Mouse (Mus musculus): Measurements from ENCODE around the gene Nae1. TPM values are rescaled to one million over a fixed set of nuclear protein-coding genes. Genes with fewer than 3 reads are reported as not detected.
"Not testable (repeated sequence)": the region's sequence is repeated elsewhere in the genome, so short reads cannot be mapped to it uniquely, and the experiment has no call there.

Gene Nae1
- polyA plus RNA-seq (2015; fragmentation: Nextera tagmentation; extraction: Ambion mirVana) = 111 TPM in 2 replicates

- H3K4me1 ChIP-seq = peaks cover 38% of the 10 kb centered on the region
- H3K4me2 ChIP-seq = peak within 1 kb of the TSS; percentile 66
- peak within 1 kb of the TSS; percentile 85 for H3K27ac ChIP-seq
- H3K9me3 ChIP-seq = no peaks in the 10 kb centered on the region
- H3K9ac ChIP-seq = peak within 1 kb of the TSS; percentile 97
- under 1% methylated on average over 70 of the region's 70 CpGs for WGBS
- peak; percentile 92 for ATAC-seq (ENCODE audit: insufficient number of reproducible peaks, insufficient read depth, low FRiP score, low TSS enrichment, low read depth)
- peaks cover 13% of the 10 kb centered on the region for H3K36me3 ChIP-seq
- H3K27me3 ChIP-seq = peaks cover 4% of the 10 kb centered on the region
- peak within 1 kb of the TSS; percentile 83 for H3K4me3 ChIP-seq
Observed at GRCm38 (mm10) chr8:104533971-104534778, at the start of gene Nae1, which contains the start of gene Car7. Gene Nae1 (minus strand): TSS chr8:104534637. Gene Car7 (plus strand): TSS chr8:104534689.

- WGBS = 78% methylated on average over 17 of the region's 17 CpGs
- not testable (repeated sequence) for ATAC-seq (ENCODE audit: insufficient number of reproducible peaks, insufficient read depth, low FRiP score, low TSS enrichment, low read depth); H3K4me1 ChIP-seq; H3K9me3 ChIP-seq; H3K4me3 ChIP-seq; H3K36me3 ChIP-seq; H3K27ac ChIP-seq; H3K4me2 ChIP-seq; H3K27me3 ChIP-seq; H3K9ac ChIP-seq
Observed at GRCm38 (mm10) chr8:104577606-104578005, 43.2 kb upstream of the Nae1 start.

- 88% methylated on average over 3 of the region's 3 CpGs for WGBS
- Histone ChIP-seq H3K9ac (no peak overlapping the region), H3K9me3 (no peaks in the 10 kb centered on the region), H3K27me3 (no peaks in the 10 kb centered on the region; the same call in 1 of the 2 replicates), H3K4me1 (no peaks in the 10 kb centered on the region), H3K4me3 (no peak overlapping the region), H3K4me2 (no peak overlapping the region), H3K36me3 (no peaks in the 10 kb centered on the region), H3K27ac (no peak overlapping the region)
- no peak for ATAC-seq (ENCODE audit: insufficient number of reproducible peaks, insufficient read depth, low FRiP score, low TSS enrichment, low read depth)
Observed at GRCm38 (mm10) chr8:104576820-104577219, 42.4 kb upstream of the Nae1 start.

- Histone ChIP-seq H3K36me3 (no peaks in the 10 kb centered on the region), H3K27ac (no peak overlapping the region), H3K4me3 (peak overlapping the region; percentile 46), H3K4me2 (peak overlapping the region; percentile 77), H3K27me3 (no peaks in the 10 kb centered on the region; the same call in 1 of the 2 replicates), H3K9me3 (no peaks in the 10 kb centered on the region), H3K4me1 (no peaks in the 10 kb centered on the region), H3K9ac (peak overlapping the region; percentile 64; the same call in 1 of the 2 replicates)
- ATAC-seq (ENCODE audit: insufficient number of reproducible peaks, insufficient read depth, low FRiP score, low TSS enrichment, low read depth) = 0 out of 2 replicates have a peak, but pooled peaks have one; percentile 37
- WGBS = 6% methylated on average over 26 of the region's 26 CpGs
Observed at GRCm38 (mm10) chr8:104570436-104571343, 36.3 kb upstream of the Nae1 start.

- Histone ChIP-seq H3K4me2 (no peak overlapping the region), H3K27ac (no peak overlapping the region), H3K4me1 (0 out of 2 replicates have a peak, but pooled peaks cover 3% of the 10 kb centered on the region), H3K9me3 (no peaks in the 10 kb centered on the region), H3K9ac (no peak overlapping the region), H3K36me3 (no peaks in the 10 kb centered on the region), H3K4me3 (no peak overlapping the region), H3K27me3 (no peaks in the 10 kb centered on the region; the same call in 1 of the 2 replicates)
- no peak for ATAC-seq (ENCODE audit: insufficient number of reproducible peaks, insufficient read depth, low FRiP score, low TSS enrichment, low read depth)
- WGBS = 57% methylated on average over 1 of the region's 1 CpGs
Observed at GRCm38 (mm10) chr8:104569559-104569958, 35.1 kb upstream of the Nae1 start.

GRCm38 (mm10) chr8:104565457-104565798 is 31.0 kb upstream of the Nae1 start:
- 93% methylated on average over 5 of the region's 5 CpGs for WGBS
- Histone ChIP-seq H3K27me3 (no peaks in the 10 kb centered on the region), H3K4me3 (no peak overlapping the region), H3K9ac (no peak overlapping the region), H3K36me3 (no peaks in the 10 kb centered on the region), H3K9me3 (no peaks in the 10 kb centered on the region), H3K27ac (no peak overlapping the region), H3K4me2 (no peak overlapping the region), H3K4me1 (0 out of 2 replicates have a peak, but pooled peaks cover 3% of the 10 kb centered on the region)
- no peak for ATAC-seq (ENCODE audit: insufficient number of reproducible peaks, insufficient read depth, low FRiP score, low TSS enrichment, low read depth)

- Histone ChIP-seq H3K4me1 (0 out of 2 replicates have a peak, but pooled peaks cover 3% of the 10 kb centered on the region), H3K27ac (no peak overlapping the region), H3K36me3 (no peaks in the 10 kb centered on the region), H3K27me3 (no peaks in the 10 kb centered on the region), H3K9ac (no peak overlapping the region), H3K9me3 (no peaks in the 10 kb centered on the region), H3K4me2 (peak overlapping the region; percentile 33), H3K4me3 (0 out of 2 replicates have a peak overlapping the region, but pooled peaks have one; percentile 9)
- 20% methylated on average over 22 of the region's 22 CpGs for WGBS
- ATAC-seq (ENCODE audit: insufficient number of reproducible peaks, insufficient read depth, low FRiP score, low TSS enrichment, low read depth) = 0 out of 2 replicates have a peak, but pooled peaks have one; percentile 62
Observed at GRCm38 (mm10) chr8:104564633-104565456, 30.4 kb upstream of the Nae1 start.

- Histone ChIP-seq H3K4me2 (no peak overlapping the region), H3K27me3 (no peaks in the 10 kb centered on the region), H3K4me3 (no peak overlapping the region), H3K4me1 (0 out of 2 replicates have a peak, but pooled peaks cover 3% of the 10 kb centered on the region), H3K9me3 (no peaks in the 10 kb centered on the region), H3K9ac (no peak overlapping the region), H3K36me3 (no peaks in the 10 kb centered on the region), H3K27ac (no peak overlapping the region)
- ATAC-seq (ENCODE audit: insufficient number of reproducible peaks, insufficient read depth, low FRiP score, low TSS enrichment, low read depth) = no peak
Observed at GRCm38 (mm10) chr8:104560731-104561130, 26.3 kb upstream of the Nae1 start.

- Histone ChIP-seq H3K4me2 (no peak overlapping the region), H3K4me3 (no peak overlapping the region), H3K36me3 (no peaks in the 10 kb centered on the region), H3K9me3 (no peaks in the 10 kb centered on the region), H3K4me1 (no peaks in the 10 kb centered on the region), H3K27ac (no peak overlapping the region), H3K9ac (no peak overlapping the region), H3K27me3 (0 out of 2 replicates have a peak, but pooled peaks cover 4% of the 10 kb centered on the region)
- no peak for ATAC-seq (ENCODE audit: insufficient number of reproducible peaks, insufficient read depth, low FRiP score, low TSS enrichment, low read depth)
- WGBS = 77% methylated on average over 7 of the region's 7 CpGs
Observed at GRCm38 (mm10) chr8:104557226-104557625, 22.8 kb upstream of the Nae1 start.

GRCm38 (mm10) chr8:104555191-104555590 is 20.8 kb upstream of the Nae1 start:
- no peak for ATAC-seq (ENCODE audit: insufficient number of reproducible peaks, insufficient read depth, low FRiP score, low TSS enrichment, low read depth)
- H3K27me3 ChIP-seq = 0 out of 2 replicates have a peak, but pooled peaks cover 4% of the 10 kb centered on the region
- no peaks in the 10 kb centered on the region for H3K9me3 ChIP-seq
- H3K9ac ChIP-seq = no peak overlapping the region
- H3K27ac ChIP-seq = no peak overlapping the region
- WGBS = 83% methylated on average over 4 of the region's 4 CpGs
- 0 out of 2 replicates have a peak, but pooled peaks cover 3% of the 10 kb centered on the region for H3K4me1 ChIP-seq
- H3K4me2 ChIP-seq = no peak overlapping the region
- H3K4me3 ChIP-seq = no peak overlapping the region
- no peaks in the 10 kb centered on the region for H3K36me3 ChIP-seq

All from embryonic facial prominence, embryonic 13.5 days (tissue).